Mouse (Mus musculus) right cerebral cortex, postnatal 10 days (tissue): ENCODE data around the gene Spg20.

Experiments
- DNase-seq, 2 experiments: peaks; one replicate each; pipeline ENCODE4 v3.0.0; 2021; ENCODE audit warnings: low spot score in 2 of 2

The Spg20 gene

DNA sequence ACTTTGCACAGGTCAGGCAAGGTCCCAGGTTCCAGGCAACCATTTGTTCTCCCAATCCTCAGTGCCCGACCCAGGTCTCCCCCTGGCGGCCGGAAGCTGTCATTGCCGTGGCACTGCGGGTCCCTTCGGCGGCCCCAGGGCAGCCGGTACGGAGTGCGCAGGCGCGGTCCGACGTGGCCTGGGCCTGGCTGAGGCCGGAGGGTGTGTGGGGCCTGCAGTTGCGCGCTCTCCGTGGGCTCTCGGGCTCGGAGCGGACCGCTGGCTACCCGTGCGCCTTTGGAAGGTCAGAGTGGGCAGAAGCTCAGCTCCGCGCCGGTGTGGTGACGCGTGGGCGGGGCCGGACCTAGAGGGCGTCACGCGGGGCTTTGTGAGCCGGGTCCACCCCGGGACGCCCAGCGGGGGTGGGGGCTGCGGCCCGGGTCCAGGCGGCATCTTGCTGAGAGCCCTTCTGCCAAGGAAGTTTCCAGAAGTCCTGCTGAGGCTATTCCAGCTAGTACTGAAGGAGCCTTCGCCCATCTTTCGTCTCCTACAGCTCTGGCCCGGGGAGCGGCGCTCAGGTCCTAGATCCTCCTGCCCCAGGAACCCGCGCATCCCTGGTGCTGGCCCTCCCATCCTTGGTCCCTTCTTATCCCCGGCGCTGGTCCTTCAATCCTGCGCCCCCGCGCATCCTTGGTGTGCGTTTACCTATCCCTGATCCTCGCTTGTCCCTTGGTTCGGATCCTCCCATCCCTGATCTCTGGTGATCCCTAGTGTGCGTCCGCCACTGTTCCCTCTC is at the start of gene Spg20:
Gene Spg20, plus strand, starts transcription at position 174 of the 775 bp plus-strand sequence.
- peak; percentile 92 to 94 for DNase-seq

DNA sequence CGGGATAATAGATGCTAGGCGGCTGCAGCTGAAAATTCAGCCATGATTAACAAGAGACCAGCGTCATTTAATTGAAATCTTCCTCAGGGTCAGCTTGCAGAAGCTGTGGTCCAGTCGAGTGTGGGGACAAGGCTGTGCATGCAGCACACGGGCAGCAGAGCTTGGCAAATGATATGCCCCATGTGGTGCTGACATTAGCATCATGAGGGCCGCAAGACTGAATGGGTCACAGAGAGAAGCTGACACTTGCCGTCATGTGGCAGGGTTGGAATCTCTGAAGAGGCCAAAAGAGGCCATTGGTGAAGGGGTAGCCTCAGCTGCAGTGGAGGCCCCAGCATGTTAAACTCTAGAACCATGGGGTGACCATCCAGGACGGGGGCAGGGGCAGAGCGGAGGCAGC is 49.3 kb upstream of the Spg20 start:
- DNase-seq = peak in 1 of 2 experiments; percentile 9

DNA sequence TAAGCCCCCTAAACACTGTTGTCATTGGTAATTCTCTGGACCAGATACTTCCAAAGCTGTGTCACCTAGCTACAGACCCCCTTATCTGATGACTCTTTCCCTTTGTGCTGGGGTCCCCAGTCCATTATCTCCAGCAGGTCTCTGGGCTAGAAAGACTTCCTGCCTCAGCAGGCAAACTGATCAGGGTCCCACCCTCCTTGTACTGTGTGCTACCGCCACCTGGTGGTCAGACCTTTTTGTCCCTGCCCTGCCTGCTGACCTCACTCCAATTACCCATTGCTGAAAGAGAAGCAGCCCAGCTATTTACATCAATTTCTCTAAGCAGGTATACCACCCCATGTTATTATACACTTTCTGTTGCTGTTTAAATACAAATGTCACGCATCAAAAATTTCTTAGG is 47.5 kb upstream of the Spg20 start:
- DNase-seq = peak; percentile 73 to 81

DNA sequence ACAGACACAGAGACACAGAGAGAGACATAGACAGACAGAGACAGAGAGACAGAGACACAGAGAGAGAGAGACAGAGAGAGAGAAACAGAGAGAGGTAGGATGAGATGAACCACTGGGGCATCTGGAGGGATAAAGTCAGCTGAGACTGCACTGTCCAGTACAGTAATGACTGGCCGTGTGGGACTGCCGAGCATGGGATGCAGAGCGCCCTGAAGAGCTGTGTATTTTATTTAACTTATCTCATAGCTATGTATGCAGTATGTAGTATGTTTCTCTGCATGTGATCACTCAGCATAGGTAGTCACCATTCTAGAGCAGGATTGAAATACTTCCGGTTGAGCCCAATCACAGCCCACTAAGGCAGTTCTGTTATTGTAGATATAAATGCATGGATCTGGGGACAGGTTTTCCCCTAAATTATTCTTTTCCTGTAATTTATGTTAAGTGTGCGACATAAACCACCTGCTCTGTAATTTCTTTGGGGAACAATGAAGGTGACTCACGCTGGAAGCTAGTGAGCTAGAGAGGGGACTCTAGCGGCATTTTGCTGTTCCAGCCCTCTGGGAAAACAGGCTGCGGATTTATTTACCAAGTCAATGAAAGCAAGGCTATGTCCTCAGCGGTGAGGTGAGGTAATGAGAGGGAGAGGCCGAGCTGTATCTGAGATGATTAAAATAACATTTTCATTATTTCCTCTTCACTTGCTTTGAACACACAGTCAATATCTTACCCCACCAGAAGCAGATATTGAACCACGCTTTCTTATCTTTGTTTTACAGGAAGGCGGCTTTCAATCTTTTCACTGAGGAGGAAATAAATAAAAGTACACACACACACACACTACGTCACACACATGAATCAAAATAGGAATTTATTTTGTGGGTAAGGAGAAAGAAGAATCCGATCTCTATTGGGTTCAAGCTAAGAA is 45.9 kb upstream of the Spg20 start:
- peak; percentile 11 to 13 for DNase-seq

DNA sequence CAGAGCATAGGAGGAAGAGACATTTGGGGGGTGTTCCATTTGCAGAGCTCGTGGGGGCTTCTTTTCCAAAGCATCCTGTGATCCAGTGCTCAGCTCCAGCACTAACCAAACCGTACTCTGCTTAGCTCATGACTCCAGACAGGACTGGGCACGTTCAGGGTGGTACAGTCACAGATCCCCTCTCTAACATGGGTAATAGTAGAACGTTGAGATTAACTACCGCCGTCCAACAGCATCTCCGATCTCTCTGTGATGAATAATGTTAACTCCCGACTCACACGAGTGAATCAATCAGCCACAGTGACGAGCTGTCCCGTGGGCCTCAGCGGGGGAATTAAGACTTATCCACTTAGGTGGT is 45.3 kb upstream of the Spg20 start:
- peak; percentile 13 to 18 for DNase-seq

DNA sequence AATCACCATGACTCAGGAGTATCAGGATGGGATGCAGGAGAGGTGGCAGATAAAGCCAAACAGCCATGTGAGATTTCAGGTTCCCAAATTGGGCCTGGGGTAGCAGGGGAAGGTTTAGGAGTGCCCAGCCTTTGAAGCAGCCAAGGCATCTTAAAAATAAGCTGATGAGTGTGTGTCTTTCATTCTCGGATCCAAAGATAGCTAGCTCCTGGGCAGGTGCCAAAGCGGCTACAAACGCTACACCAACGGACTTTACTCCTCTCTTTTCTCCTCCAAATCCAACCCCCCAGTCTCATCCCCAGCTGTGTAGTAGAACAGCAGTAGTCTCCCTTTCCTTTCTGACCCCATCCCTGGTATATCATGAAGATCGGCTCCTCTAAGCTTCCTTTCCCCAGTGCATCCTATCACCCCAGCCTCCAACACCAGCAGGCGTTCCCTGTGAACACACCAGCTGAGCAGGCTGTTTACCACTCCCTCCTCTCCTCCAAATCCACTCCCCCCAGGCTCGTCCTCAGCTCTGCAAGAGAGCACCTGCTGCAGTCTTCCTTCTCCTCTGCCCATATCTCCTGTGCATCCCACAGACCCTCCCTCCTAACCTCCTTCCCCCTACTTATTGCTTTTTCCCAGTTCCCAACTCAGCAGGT is 44.0 kb upstream of the Spg20 start:
- peak; percentile 52 to 59 for DNase-seq

DNA sequence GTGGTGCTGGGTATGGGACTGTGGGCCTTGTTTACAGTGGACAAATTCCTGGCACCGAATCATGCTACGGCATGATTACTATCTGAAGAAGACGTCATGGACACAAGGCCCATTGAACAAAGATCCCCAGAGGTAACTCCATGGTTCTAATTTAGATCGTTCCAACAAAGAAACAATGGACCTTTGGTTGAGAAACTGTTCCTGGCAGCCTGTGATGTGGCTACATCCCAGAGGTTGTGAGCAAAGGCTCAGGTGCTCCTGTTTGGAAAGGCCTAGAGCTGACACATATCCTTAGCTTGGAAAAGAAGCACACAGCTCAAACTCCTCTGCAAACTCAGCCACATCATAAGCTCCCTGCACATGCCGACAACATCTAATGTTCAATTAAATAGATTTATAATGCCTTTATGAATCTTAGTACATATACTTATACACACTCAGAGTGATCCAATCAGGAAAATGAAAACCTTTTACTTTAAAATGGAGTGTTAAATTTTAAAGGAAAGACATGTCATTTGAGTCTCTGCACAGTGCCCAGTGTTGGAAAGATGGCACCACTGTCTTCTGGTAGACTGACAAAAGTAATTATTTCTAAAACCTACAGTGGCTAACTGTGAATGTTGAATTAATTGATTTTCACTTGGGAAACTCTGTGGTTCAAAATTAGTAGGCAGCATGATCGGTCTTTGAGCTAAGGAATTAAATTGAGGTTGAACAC is 37.2 kb upstream of the Spg20 start:
- no peak for DNase-seq

DNA sequence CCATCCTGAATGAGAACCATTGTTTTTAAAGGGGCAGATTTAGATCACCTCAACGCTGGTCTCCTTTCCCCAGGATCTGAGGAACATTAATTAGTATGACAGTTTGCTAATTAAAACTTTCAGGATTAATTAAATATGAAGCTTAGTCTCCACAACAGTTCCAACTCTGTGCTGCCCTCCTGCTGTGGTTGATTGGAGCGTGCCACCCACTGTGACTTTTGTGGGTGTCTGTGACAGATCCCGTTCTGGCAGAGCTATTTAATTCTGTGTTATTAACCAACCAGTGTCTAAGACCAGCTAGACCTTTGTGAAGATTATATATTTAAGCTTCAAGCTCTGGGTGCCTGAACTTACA is 36.6 kb upstream of the Spg20 start:
- DNase-seq = peak in 1 of 2 experiments; percentile 23

DNA sequence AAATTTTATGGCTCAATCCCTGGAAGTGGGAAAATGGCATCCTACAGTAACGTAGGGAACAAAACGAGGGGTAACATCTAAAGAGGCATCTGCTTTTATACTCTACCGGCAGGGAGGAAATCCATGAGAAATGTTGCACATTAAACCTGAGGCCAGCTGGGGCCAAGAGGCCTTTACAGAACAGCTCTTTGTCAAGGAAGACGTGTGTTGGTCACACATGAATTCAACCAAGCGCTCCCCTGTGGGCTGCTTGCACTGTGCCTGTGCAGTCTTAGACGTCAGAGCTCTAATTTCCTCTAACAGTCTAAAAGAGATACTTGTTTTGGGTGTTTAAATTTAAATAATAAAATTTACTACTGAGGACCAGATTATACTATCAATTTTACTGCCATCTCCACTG is 33.7 kb upstream of the Spg20 start:
- no peak for DNase-seq

DNA sequence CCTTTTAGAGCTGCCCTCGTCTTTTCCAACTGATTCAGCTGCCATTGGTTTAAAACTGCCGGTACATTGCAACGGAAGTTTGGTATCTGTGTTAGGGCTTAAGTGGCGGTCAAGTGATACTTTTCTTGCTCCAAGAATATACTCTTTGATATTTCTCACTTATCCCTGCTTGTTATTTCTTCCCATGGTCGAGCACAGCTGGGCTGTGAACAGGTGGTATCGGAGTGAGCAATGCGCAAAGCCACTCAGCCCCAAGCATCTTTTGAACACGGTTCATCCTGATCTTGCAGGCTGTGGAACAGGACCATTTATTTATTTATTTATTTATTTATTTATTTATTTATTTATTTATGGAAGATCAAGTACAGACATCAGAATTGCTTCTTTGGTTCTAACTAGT is 32.3 kb upstream of the Spg20 start:
- DNase-seq = no peak

DNA sequence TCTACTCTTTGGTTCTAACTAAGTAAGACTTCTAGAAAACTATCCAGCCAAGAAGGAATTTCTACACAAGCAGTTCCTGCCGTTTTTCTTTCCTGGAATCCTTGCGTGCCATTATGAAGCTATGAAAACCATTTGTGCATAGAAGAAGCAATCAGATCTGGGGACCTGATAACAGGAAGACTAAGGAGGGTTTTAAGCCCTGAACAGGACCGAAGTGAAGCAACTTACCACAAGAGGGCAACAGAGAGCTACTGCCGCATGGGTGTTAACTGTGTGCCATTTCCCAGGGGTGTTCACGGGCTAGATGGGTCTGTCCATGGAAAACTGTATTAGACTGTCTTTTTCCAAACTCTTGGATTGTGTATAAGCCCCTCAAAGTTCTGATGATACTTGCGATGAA is 31.9 kb upstream of the Spg20 start:
- peak; percentile 69 to 86 for DNase-seq

DNA sequence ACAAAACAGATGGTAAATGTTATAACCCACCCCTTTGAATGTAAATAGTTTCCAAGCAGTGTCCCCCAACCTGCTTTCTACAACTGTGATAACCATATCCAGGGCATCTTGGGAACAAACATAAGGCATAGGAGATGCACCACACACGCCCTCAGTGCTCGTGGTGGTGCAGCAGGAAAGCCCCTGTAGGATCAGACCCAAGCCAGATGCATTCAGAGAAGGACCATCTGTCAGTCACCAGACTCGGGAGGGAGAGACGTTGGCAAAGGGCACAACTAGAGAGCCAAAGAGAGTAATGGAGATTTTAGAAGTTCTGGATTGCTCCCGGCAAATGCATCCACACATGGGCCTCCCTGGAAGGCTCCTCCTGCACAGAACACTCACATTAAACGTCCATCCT is 27.1 kb upstream of the Spg20 start:
- no peak for DNase-seq

DNA sequence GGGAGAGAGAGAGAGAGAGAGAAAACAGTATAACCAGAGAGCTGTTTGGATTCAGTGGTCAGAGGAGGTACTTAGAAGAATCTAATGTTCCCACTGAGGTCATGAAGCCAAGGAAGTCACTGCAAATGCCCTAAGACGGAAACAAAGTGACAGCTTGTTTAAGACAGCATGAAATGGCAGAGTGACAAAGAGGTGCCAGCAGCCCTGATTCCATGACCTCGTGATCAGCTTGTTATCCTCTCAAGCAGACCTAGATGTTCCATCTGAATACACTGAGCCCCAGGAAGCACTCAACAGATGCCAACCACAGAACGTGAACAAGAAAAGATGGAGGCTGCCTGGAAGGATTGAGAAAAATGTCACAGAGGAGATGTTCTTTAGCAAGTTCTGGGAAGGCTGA is 26.2 kb upstream of the Spg20 start:
- DNase-seq = no peak

DNA sequence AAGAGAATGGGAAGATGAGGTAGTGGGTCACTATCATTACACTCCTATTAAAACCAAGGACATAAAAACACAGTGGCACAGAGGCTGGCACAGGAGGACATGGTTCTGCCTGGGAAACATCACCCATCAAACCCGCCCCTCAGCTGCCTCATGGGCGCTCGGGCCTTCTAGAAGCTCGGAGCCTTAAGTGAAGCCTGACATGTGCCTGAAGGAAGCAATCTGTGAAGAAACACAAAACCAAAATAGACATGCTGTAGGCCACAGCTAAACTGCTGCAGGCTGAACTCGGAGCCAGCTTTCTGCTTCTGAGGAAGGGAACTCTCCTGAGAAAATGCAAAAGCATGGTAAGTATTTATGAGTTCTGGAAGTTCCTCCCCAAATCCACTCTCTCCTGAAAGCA is 25.0 kb upstream of the Spg20 start:
- peak in 1 of 2 experiments; percentile 54 for DNase-seq

DNA sequence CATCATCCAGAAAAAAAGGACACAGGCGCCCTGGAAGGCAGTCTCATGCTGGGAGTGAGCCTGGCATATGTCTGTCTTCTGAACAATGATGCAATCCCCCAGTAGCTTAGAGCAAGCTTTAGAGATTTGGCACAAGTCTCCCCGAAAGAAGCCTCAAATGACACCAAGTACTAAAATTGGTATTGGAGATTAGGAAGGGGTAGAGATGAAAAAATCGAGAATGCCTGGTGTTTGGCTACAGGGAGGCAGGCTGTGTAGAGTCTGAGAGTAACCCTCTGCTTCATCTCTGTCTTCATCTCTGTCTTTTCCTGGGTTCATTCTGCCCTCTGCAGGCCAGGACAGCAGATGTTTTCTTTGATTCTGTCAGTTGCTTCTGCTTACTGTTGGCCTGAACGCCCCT is 24.5 kb upstream of the Spg20 start:
- DNase-seq = peak; percentile 51 to 60

DNA sequence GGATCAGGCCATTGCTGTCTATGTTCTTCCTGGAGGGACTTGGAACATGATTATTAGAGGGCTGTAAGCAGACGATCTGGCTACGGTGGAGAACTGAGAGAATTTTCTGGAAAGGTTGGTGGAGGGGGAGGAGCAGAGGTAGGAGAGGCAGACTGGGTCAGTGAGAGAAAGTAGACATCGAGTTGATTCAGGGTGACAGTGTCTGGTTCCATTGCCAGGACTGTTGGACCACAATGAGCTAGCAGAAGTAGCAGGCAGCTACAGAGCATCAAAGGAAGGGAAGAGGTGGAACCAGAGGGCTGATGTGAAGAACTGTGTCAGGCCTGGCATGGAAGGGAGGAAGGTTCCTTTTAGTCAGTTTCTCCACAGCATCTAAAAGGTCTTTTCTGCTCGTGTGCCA is 23.5 kb upstream of the Spg20 start:
- no peak for DNase-seq

DNA sequence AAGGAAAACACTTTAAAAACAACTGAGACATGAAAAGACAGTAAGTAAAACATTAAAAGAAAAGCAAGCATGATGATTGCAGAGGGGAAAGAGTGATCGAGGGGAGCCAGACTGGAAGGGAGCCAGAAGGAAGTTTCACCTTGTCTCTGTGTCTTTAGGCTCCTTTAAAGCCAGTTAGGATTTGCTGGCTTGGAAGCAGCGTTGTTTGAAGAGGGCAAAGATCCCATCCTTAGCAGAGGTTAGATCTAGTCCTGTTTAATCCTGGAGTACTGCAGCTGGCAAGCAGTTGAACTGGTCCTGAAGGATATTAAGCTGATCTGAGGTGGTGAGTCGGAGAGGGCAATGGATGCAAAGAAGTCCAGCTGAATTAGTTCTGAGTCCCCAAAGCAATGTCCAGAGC is 23.1 kb upstream of the Spg20 start:
- DNase-seq = no peak

DNA sequence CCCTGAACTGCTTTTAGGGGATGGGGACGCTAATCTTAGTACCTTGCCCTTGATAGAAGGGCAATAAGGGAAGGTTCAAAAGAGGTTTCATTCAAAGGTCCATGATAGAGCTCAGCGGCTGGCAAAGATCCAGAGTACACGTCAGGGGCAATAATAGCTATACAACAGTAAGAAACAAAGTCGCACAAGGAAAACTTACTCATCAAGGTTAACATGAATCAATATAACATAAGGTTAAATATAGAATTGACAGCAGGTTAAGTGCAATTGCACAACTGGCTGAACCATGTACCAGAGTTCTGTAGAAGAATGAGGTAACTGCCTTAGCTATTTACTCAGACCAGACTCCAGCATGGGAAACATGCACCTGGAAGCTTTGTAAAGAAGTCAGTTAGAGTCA is 22.6 kb upstream of the Spg20 start:
- no peak for DNase-seq

DNA sequence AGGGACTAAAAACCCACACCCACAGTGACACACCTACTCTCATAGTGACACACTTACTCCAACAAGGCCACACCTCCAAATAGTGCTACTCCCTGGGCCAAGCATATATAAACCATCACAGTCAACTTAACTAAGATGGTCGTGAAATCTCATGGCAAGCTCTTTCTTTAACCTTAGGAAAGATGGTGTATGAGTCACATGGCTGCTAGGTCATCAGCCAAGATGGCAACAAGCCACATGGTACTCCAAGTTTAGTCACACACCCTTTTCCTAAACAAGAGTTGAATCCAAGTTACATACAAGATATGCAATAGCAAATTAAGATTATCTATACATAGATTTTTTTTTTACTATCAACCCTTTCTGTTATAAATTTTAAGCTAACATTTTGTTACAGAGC is 18.7 kb upstream of the Spg20 start:
- DNase-seq = no peak

DNA sequence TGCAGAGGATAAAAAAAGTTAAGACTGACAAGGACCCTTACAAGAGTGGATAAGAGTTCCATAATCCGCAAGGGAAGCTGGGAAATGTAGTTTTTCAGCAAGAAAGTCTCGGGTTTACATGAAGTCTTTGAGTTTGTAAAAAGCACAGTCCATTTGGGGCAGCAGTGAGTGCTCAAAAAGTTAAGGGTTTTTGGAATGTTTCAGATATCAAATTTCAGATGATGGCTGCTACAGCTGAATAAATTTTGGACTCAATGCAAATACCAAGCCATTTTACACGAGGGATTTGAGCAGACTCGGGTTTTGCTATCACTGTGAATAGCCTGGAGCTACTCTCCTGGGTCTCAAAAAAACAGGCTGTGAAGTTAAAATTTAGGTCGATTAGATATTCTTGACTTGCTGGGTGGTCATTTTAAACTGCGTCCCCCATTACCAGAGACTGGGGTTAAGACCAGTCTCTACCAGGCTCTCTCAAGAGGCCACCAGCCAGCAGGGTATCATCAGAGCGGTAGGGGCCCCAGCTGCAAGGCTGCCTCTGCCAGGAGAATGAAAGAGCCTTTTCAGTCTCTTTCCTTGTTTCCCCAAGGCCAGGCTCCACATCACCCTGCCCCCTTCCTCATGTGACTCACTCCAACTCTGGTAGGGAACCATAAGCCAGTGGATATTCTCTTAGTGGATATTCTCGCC is 15.8 kb upstream of the Spg20 start:
- DNase-seq = peak; percentile 68

DNA sequence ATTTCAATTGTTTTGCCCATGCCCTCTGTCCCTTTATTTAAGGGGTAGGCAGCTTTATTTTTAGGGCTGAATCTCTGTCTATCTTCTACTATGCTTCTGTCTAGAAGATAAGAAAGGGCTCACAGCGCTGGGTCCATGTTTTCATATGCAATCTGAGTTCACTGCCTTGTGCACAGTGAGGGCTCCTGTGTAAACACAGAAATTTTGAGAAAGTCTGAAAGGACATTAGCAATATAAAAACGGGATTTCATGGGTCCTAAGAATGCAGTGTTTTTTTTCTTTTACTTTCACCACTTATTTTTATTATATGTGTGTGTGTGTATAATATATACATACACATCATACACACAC is 15.3 kb upstream of the Spg20 start:
- no peak for DNase-seq
